Mouse (Mus musculus) E14TG2a.4 (cell line): Measurements from ENCODE around the gene Aars2.

Experiments used
- CTCF ChIP-seq: conservative IDR thresholded peaks from 2 replicates; pipeline ENCODE4 v1.5.1; 2014; ENCODE audit warnings: low read length
- NANOG ChIP-seq: IDR thresholded peaks from 2 replicates; pipeline ENCODE4 v1.6.1; 2014; ENCODE audit warnings: borderline replicate concordance, low read length, mixed read lengths
- POU5F1 ChIP-seq: IDR thresholded peaks from 2 replicates; pipeline ENCODE4 v1.6.1; 2014; ENCODE audit warnings: low read length, borderline replicate concordance

- TF ChIP-seq CTCF, result no peak
- no peak for TF ChIP-seq NANOG
- no peak for TF ChIP-seq POU5F1
These were observed 13.5 kb downstream of the Aars2 start for GRCm38 (mm10) chr17:45520136-45520535.
